Mouse (Mus musculus): ENCODE results near the gene Vmp1. TPM values are rescaled to one million over a fixed set of nuclear protein-coding genes. Genes with fewer than 3 reads are reported as not detected.

Vmp1 gene
- polyA plus RNA-seq, 1 experiment from 2014 or later, result 173 TPM

DNA sequence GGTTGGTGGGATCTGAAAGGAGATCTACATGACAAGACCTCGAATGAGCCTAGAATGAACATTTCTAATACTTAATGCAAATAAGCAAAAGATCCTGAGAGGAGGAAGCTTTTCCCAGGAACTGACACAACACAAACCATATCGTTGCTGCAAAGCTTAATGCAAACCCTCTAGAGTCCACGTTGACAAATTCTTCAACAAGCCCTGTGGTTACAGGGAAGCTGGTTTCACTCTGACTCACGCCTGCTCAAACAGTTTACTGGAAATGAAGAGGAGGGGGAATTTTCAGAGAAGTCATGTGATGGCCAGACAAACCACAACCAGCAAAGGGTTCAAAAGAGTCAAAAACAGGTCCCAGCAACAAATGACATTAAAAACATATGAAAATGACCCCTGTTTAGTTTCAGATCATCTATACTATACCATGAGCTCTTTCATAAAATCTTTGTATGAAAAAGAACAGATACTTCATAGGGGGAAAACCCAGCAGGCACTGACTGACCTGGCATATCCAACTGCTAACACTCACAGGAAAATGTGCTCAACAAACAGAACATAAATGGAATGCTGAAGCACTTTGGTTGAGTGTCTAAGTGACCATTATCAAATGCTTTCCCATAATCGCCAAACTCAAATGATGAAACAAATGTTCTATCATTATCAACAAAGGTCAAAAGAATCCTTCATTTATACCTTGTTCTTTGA is 59.2 kb downstream of the Vmp1 start:
- no peaks in the 10 kb centered on the region for H3K9me3 ChIP-seq (ENCODE audit: low read length)
- H3K9ac ChIP-seq (replicated peaks; ENCODE audit: low read length), result no peak overlapping the region
- 84% methylated on average over 5 of the region's 5 CpGs for WGBS
- H3K4me3 ChIP-seq (ENCODE audit: low read length), result no peak overlapping the region
- H3K27ac ChIP-seq (ENCODE audit: low read length), result no peak overlapping the region
- no peak overlapping the region for H3K4me2 ChIP-seq (replicated peaks; ENCODE audit: low read depth, low read length)
- H3K4me1 ChIP-seq (ENCODE audit: insufficient read depth, low read length), result 0 out of 2 replicates have a peak, but pooled peaks cover 3% of the 10 kb centered on the region
- no peaks in the 10 kb centered on the region for H3K27me3 ChIP-seq (ENCODE audit: insufficient read depth, low read length)
- ATAC-seq (ENCODE audit: low FRiP score, low TSS enrichment), result no peak
- H3K36me3 ChIP-seq (ENCODE audit: insufficient read depth, low read length), result no peaks in the 10 kb centered on the region

DNA sequence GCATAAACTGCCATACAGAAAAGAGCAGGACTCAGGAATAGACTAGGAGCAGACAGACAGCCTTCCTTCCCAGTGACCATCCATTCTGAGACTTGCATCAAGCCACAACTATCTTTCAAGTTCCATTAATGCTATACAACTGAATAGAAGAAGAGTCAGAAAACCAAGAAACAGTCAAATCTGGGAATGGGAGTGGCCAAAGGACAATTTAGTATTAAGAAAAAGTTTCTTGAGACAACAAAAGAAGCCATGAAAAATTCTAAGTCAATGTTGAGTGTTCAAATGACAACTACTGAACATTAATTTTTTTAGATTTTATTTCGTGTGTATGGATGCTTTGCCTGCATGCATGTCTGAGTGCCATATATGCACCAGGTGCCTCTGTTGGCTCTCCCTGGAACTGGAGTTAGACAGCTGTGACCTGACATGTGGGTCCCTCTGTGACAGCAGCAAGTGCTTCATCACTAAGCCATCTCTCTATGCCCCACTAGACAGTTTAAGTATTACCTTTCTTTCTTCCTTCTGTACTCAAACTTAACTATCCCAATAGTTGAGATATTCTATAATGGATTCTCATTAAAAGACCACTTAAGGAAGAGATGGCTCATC is 60.1 kb downstream of the Vmp1 start:
- no peak overlapping the region for H3K4me2 ChIP-seq (replicated peaks; ENCODE audit: low read depth, low read length)
- H3K36me3 ChIP-seq (ENCODE audit: insufficient read depth, low read length), result no peaks in the 10 kb centered on the region
- H3K9ac ChIP-seq (replicated peaks; ENCODE audit: low read length), result no peak overlapping the region
- no peaks in the 10 kb centered on the region for H3K27me3 ChIP-seq (ENCODE audit: insufficient read depth, low read length)
- no peaks in the 10 kb centered on the region for H3K4me1 ChIP-seq (ENCODE audit: insufficient read depth, low read length)
- no peaks in the 10 kb centered on the region for H3K9me3 ChIP-seq (ENCODE audit: low read length)
- H3K4me3 ChIP-seq (ENCODE audit: low read length), result no peak overlapping the region
- no peak for ATAC-seq (ENCODE audit: low FRiP score, low TSS enrichment)
- WGBS, result 82% methylated on average over 1 of the region's 1 CpGs
- H3K27ac ChIP-seq (ENCODE audit: low read length), result no peak overlapping the region

GRCm38 (mm10) chr11:86622191-86622912 is 61.3 kb downstream of the Vmp1 start:
- Histone ChIP-seq H3K36me3 (ENCODE audit: insufficient read depth, low read length) (no peaks in the 10 kb centered on the region), H3K27me3 (ENCODE audit: insufficient read depth, low read length) (no peaks in the 10 kb centered on the region), H3K27ac (ENCODE audit: low read length) (no peak overlapping the region), H3K4me3 (ENCODE audit: low read length) (no peak overlapping the region), H3K9ac (replicated peaks; ENCODE audit: low read length) (no peak overlapping the region), H3K9me3 (ENCODE audit: low read length) (no peaks in the 10 kb centered on the region), H3K4me2 (replicated peaks; ENCODE audit: low read depth, low read length) (no peak overlapping the region), H3K4me1 (ENCODE audit: insufficient read depth, low read length) (no peaks in the 10 kb centered on the region)
- 92% methylated on average over 1 of the region's 1 CpGs for WGBS
- no peak for ATAC-seq (ENCODE audit: low FRiP score, low TSS enrichment)

- no peak for ATAC-seq (ENCODE audit: low FRiP score, low TSS enrichment)
- Histone ChIP-seq H3K27me3 (ENCODE audit: insufficient read depth, low read length) (no peaks in the 10 kb centered on the region), H3K4me1 (ENCODE audit: insufficient read depth, low read length) (no peaks in the 10 kb centered on the region), H3K9ac (replicated peaks; ENCODE audit: low read length) (no peak overlapping the region), H3K27ac (ENCODE audit: low read length) (no peak overlapping the region), H3K36me3 (ENCODE audit: insufficient read depth, low read length) (no peaks in the 10 kb centered on the region), H3K9me3 (ENCODE audit: low read length) (no peaks in the 10 kb centered on the region), H3K4me2 (replicated peaks; ENCODE audit: low read depth, low read length) (no peak overlapping the region), H3K4me3 (ENCODE audit: low read length) (no peak overlapping the region)
- WGBS, result 93% methylated on average over 13 of the region's 13 CpGs
Measured at GRCm38 (mm10) chr11:86621139-86621538, 62.5 kb downstream of the Vmp1 start.

DNA sequence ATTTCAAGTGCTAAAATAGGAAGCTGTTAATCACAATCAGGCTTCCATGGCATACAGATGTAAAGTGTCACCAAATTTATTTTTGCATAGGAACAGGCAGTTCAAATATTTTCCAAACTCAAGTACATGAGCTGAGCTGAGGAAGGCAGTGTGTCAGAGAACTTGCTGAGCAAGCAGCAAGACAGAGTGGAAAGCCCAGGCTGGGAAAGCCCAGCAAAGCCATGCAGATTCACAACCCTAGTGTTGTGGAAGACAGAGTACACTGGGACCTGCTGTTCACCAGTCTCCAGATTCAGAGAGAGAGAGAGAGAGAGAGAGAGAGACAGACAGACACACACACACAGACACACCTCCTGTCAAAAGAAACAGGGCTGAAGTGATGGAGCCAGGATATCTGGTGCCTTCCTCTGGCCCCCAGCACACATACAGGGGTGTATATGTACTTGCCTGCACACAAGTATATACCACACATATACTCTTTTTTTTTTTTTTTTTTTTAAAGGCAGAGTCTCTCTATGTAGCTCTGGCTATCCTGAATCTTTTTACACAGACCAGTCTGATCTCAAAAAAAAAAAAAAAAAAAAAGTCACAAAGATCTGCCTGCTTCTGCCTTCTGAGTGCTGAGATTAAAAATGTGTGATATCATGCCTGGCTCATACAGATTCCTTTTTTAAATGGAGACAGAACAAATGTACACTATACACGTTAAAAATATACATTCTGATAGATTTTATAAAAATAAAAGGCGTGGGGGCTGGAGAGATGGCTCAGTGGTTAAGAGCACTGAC is 64.9 kb downstream of the Vmp1 start:
- ATAC-seq (ENCODE audit: low FRiP score, low TSS enrichment), result no peak
- no peaks in the 10 kb centered on the region for H3K36me3 ChIP-seq (ENCODE audit: insufficient read depth, low read length)
- H3K9ac ChIP-seq (replicated peaks; ENCODE audit: low read length), result no peak overlapping the region
- no peaks in the 10 kb centered on the region for H3K27me3 ChIP-seq (ENCODE audit: insufficient read depth, low read length)
- H3K4me1 ChIP-seq (ENCODE audit: insufficient read depth, low read length), result no peaks in the 10 kb centered on the region
- no peak overlapping the region for H3K4me2 ChIP-seq (replicated peaks; ENCODE audit: low read depth, low read length)
- H3K27ac ChIP-seq (ENCODE audit: low read length), result no peak overlapping the region
- no peak overlapping the region for H3K4me3 ChIP-seq (ENCODE audit: low read length)
- 86% methylated on average over 2 of the region's 2 CpGs for WGBS
- no peaks in the 10 kb centered on the region for H3K9me3 ChIP-seq (ENCODE audit: low read length)

- ATAC-seq (ENCODE audit: low FRiP score, low TSS enrichment), result no peak
- no peak overlapping the region for H3K4me2 ChIP-seq (replicated peaks; ENCODE audit: low read depth, low read length)
- no peaks in the 10 kb centered on the region for H3K9me3 ChIP-seq (ENCODE audit: low read length)
- no peak overlapping the region for H3K27ac ChIP-seq (ENCODE audit: low read length)
- no peaks in the 10 kb centered on the region for H3K27me3 ChIP-seq (ENCODE audit: insufficient read depth, low read length)
- WGBS, result 83% methylated on average over 5 of the region's 5 CpGs
- H3K4me1 ChIP-seq (ENCODE audit: insufficient read depth, low read length), result no peaks in the 10 kb centered on the region
- H3K9ac ChIP-seq (replicated peaks; ENCODE audit: low read length), result no peak overlapping the region
- no peak overlapping the region for H3K4me3 ChIP-seq (ENCODE audit: low read length)
- no peaks in the 10 kb centered on the region for H3K36me3 ChIP-seq (ENCODE audit: insufficient read depth, low read length)
Measured at GRCm38 (mm10) chr11:86614607-86615006, 69.0 kb downstream of the Vmp1 start.

DNA sequence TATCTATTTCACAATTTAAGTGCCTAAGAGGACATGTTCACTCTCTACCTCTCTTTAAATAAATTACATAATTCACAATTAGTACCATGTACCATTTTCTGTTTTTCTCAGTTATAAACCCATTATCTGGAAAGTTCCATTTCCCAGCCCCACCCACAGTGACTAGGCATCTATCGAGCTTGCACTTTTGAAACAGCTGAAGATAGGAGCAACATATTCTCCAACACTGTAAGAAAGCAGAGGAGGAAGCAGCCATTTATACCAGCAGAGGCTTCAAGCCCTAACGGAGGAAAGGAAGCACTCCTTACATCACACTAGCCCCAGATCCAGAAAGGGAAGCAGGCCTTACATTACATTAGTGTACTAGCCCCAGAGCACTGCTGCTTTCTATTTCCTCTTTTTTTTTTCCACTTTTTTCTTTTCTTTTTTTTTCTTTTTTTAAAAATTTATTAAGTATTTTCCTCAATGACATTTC is 69.5 kb downstream of the Vmp1 start:
- no peak for ATAC-seq (ENCODE audit: low FRiP score, low TSS enrichment)
- Histone ChIP-seq H3K4me1 (ENCODE audit: insufficient read depth, low read length) (no peaks in the 10 kb centered on the region), H3K4me3 (ENCODE audit: low read length) (no peak overlapping the region), H3K9ac (replicated peaks; ENCODE audit: low read length) (no peak overlapping the region), H3K27me3 (ENCODE audit: insufficient read depth, low read length) (no peaks in the 10 kb centered on the region), H3K4me2 (replicated peaks; ENCODE audit: low read depth, low read length) (no peak overlapping the region), H3K27ac (ENCODE audit: low read length) (no peak overlapping the region), H3K36me3 (ENCODE audit: insufficient read depth, low read length) (no peaks in the 10 kb centered on the region), H3K9me3 (ENCODE audit: low read length) (no peaks in the 10 kb centered on the region)
- 76% methylated on average over 2 of the region's 2 CpGs for WGBS

- H3K9me3 ChIP-seq (ENCODE audit: low read length), result no peaks in the 10 kb centered on the region
- no peak overlapping the region for H3K27ac ChIP-seq (ENCODE audit: low read length)
- H3K9ac ChIP-seq (replicated peaks; ENCODE audit: low read length), result no peak overlapping the region
- 79% methylated on average over 1 of the region's 1 CpGs for WGBS
- no peaks in the 10 kb centered on the region for H3K36me3 ChIP-seq (ENCODE audit: insufficient read depth, low read length)
- no peaks in the 10 kb centered on the region for H3K27me3 ChIP-seq (ENCODE audit: insufficient read depth, low read length)
- no peak for ATAC-seq (ENCODE audit: low FRiP score, low TSS enrichment)
- no peak overlapping the region for H3K4me2 ChIP-seq (replicated peaks; ENCODE audit: low read depth, low read length)
- no peak overlapping the region for H3K4me3 ChIP-seq (ENCODE audit: low read length)
- no peaks in the 10 kb centered on the region for H3K4me1 ChIP-seq (ENCODE audit: insufficient read depth, low read length)
Measured at GRCm38 (mm10) chr11:86611991-86612390, 71.6 kb downstream of the Vmp1 start.

GRCm38 (mm10) chr11:86610239-86610638 is 73.4 kb downstream of the Vmp1 start:
- Histone ChIP-seq H3K27ac (ENCODE audit: low read length) (no peak overlapping the region), H3K9me3 (ENCODE audit: low read length) (no peaks in the 10 kb centered on the region), H3K4me2 (replicated peaks; ENCODE audit: low read depth, low read length) (no peak overlapping the region), H3K27me3 (ENCODE audit: insufficient read depth, low read length) (no peaks in the 10 kb centered on the region), H3K9ac (replicated peaks; ENCODE audit: low read length) (no peak overlapping the region), H3K4me1 (ENCODE audit: insufficient read depth, low read length) (no peaks in the 10 kb centered on the region), H3K4me3 (ENCODE audit: low read length) (no peak overlapping the region), H3K36me3 (ENCODE audit: insufficient read depth, low read length) (no peaks in the 10 kb centered on the region; the same call in 1 of the 2 replicates)
- no peak for ATAC-seq (ENCODE audit: low FRiP score, low TSS enrichment)
- 88% methylated on average over 3 of the region's 3 CpGs for WGBS

Data from kidney, embryonic 16.5 days (tissue).